Mouse (Mus musculus) erythroid progenitor cell, adult 5-6 weeks (primary cell): ENCODE measurements around the gene Ripk1. TPM values are rescaled to one million over a fixed set of nuclear protein-coding genes. Genes with fewer than 3 reads are reported as not detected.

Experiments
- ATAC-seq: replicated peaks from 2 replicates; pipeline ENCODE4 v1.8.0; 2016; ENCODE audit warnings: moderate number of reproducible peaks, mild to moderate bottlenecking, moderate TSS enrichment, inconsistent platforms; ENCODE audit not compliant: poor library complexity, low FRiP score, severe bottlenecking
- total RNA-seq, 2 experiments: library from RNA; stranded (forward) in 1 of 2; stranded (reverse) in 1 of 2; fragments of 150-400 nt in 1 of 2; fragments of 186-747, 209-891 nt in 1 of 2; gene quantifications; 2 replicates each; pipeline versions ENCODE4 v1.2.3 to v1.2.4; 2015 to 2017; ENCODE audit warnings: low replicate concordance in 2 of 2

Gene Ripk1
- 27.0 and 37.7 TPM in 2 replicates for total RNA-seq (2015; ENCODE audit: low replicate concordance)
- total RNA-seq (2017; ENCODE audit: low replicate concordance) = 7.3 and 24.8 TPM in 2 replicates

DNA sequence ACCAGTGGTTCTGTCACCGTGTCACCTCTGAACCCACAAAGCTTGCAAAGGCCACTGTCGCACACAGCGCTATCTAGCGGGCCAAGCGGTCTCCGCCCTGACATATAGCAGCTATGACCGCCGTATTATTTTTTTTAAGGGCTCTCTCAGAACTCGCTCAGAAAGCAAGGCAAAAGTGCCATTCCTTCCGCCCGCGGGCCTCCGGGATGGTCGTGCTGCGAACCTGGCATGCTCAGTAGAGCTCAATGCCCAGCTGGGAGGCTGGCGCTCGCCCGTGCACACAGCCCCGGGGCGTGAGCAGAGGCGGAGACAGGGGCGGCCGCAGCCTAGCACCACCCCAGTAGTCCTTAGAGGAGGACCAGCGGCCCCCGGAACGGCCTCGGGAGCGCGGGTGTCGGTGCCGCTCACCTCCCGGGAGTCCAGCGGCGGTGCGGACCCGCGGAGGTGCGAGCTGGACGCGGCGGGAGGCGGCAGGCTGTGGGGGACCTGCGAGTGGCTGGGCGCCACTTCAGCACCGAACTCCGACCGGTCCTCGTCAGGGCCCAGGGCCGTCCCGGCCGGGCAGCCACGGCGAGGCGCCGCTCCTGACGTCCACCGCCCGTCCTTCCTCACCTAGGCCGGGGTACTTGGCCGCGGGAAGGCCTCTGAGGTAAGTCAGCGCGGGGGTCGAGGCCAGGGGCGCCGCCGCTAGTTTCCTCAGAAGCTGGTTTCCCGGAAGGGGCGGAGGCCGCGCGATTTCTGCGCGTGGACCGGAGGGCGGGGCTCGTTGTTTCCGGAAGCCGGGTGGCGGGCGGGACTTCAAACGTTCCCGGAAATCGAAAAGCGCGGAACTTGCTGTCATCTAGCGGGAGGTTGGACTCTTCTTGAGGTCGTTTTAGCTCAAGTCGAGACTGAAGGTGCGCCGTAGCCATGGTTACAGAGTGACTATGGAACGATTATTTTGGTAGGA, at the start of gene Ripk1, which contains the start of gene Serpinb6a:
TSS of gene Ripk1 (plus strand) at position 306 of the 949 bp plus-strand sequence.
TSS of gene Serpinb6a (minus strand) at position 737 of the 949 bp plus-strand sequence.
- peak; percentile 94 for ATAC-seq

DNA sequence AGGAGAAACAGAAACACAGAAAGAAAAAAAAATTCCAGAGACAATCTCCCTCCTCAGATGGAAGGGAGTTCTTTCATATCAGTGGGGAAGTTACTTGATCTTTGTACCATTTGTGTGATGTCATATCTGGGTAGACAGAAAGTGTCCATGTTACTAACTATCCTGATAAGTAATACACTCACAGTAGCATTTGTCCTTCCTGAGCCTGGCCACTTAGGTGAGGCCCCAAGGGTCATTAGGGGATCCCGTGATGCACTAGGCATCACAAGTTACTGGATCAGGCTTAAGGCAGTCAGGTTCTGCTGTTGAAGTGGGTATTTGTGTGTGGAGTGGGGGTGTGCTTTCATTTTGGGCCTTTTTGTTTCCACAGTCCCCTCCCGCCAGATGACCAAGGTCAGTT, 49.2 kb upstream of the Ripk1 start:
- no peak for ATAC-seq

DNA sequence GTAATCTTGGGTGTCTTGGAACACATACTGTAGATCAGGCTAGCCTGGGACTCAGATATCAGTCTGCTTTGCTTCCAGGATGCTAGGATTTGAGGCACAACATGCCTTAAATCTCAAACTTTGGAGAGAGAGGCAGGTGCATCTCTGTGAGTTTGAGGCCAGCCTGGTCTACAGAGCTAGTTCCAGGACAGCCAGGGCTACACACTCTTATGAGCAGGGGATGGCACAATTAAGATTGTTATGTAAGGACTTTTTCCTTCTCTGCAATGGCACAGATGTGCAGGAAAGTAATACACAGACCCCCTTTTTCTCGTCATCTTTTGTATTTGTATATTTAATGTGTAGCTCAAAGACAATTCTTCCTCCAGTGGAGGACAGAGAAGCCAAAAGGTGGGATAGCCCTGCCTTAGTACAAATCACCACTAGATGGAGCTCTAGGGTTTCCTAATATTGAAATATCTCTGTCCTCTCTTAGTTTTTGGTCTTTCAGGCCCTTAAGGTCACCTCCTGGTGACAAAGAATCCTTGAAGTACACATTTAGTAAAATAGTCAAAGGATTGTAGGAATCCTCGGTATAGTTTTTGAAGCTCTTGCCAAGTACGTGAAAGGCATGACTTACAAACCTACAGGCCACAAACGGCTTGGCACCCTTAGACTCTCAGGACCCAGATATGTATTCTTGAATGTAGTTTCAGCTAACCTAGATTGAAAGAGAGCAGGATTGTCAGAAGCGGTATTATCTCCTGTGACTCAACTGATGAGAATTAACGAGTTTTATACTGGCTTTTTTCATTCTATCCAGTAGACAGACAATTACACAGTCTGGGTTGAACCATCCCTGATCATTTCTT, 45.4 kb upstream of the Ripk1 start:
- 0 out of 2 replicates have a peak, but pooled peaks have one; percentile 65 for ATAC-seq

DNA sequence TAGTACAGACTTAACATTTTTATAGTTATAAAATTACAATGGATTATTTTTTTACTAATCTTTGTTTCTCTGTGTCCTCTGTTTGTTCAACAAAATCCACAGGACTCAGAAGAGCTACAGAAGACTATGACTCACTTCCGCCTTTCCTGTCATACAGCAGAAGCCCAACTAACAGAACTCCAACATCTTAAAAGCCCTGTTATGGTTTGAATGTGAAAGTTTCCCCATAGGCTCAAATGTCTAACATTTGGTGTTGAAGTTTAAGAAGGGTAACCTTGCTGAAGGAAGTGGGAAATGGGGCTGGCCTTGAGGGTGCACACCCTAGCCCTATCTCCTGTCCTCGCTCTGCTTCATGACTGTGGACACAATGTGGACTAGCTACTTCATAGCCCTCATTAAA, 42.4 kb upstream of the Ripk1 start:
- ATAC-seq = no peak

DNA sequence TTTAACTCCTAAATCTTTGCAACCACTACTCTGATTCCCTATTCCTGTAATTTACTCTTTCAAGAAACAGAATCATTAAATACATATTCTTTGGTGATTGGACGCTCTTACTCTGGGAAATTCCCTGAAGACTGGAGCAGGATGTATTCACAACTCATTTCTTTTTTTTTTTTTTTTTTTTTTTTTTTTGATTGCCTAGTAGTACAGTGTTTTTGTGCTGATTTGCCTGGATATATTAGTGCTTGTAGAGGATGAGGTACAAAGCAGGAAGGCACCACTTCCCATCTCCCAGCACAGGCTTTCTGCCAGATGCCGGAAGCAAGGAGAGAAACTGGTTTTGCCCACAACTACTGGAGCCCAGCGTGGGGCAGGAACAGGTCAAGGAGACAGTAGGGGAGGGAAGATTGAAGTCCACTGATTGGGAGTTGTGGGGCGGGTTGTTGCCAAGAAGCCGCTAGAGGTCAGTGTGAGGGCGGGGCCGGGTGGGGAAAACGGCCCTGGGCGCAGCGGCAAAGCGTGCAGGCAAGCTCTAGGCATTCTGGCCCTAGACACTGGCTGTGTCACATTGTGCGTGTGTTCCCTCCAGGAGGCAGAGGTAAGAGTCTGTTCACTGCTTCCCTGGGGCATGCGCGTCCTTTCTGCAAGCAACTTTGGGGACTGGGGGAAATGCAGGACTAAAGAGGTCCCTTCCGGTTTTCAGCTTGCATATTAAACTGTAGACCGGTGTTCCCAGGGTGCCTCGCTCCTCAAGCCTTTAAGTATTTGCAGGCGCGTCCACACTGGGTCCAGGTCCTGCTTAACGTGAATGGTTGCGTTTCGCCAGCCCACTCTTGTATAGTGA, 37.7 kb upstream of the Ripk1 start, which contains the start of gene Nqo2:
TSS of gene Nqo2 (plus strand) at position 482 of the 841 bp plus-strand sequence.
- peak; percentile 87 for ATAC-seq

DNA sequence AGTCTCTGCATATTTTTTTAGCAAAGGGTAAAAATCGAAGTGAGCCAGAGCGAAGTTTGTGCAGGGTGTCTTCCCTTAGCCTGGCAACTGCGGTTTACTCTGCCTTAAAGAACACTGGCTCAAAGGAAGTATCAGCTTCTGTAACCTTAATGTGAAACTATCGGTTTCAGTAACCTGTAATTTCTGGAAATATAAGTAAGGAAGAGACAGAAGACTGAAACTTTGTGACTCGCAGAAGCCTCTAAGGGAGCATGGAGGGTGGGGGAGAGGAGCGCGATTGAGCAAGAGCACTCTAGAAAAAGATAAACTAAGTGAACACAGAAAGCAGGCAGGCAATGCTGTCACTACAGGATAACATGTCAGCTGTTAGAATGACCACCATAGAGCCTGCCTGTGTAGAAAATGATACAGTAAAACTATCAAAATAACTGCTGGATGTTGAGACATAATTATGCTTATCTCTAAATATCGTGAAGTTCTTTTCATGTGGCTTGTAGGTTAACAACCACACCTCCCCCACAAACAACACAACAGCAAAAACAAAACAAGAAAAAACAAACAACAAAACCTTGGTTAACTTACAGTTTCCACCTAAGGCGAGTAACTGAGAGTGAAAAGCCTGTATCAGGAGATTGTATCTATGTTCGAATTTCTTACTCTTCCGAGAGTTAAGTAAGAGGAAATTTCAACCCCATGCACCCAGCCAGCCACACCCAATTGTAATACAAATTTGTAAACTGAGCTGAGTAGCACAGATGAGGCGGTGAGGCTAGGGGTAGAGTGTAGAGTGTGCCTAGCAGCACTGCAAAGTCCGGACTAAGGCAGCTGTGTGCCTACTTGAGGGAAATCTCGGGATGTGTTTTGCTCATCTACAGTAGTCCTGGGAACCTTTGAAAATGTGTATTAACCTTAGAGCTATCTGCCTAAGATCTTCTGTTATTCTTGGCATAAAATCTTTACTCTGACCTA, 36.8 kb upstream of the Ripk1 start:
- peak; percentile 69; the same call in 1 of the 2 replicates for ATAC-seq

DNA sequence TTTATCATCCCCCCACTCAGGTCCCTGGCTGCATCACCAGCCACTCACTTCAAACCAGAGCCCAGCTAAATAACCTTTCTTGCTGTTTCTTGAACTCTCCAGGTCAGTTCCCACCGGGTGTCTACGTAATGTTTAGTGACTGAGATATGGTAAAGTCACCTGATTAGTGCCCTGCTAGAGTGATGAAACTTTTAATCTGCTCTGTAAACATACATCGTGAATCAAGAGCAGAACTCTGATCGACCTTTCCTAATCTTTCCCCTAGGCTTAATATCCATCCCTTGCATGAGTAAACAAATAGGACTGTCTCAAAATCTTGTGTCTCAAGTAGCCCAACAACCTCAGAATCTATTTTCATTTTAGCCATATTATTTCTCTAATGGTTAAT, 36.1 kb upstream of the Ripk1 start:
- no peak for ATAC-seq

DNA sequence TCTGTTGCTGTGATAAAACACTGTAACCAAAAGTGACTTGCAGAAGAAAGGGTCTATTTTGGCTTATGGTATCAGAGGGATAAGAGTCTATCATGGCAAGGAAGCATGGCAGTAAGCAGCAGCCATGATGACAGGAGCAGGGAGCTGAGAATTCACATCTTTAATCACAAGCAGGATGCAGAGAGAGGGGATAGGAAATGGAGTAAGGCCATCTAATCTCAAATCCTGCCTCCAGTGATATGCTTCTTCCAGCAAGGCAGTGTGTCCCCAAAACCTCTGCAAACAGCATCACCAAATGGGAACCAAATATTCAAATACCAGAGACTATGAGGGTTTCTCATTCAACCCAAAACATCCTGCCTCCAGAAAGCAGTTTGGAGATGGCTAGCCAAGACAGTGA, 35.6 kb upstream of the Ripk1 start:
- no peak for ATAC-seq

DNA sequence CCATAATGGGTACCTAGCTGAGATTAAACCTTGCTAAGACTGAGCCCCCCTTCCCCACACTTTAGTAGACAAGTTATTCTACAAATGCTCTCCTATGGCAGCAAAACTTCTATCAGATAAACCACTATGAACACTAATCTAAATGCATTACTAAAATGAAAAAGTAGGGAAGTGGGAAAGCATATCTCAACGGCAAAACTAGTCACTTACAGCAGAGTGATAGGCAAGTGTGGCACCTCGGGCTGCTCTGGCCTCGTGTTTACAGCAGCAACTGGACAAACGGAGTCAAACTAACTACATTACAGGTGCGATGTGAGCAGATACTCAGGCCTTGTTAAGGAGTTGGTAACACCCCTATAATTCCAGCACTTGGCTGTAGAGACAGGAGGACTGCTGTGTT, 12.5 kb upstream of the Ripk1 start:
- ATAC-seq = no peak

DNA sequence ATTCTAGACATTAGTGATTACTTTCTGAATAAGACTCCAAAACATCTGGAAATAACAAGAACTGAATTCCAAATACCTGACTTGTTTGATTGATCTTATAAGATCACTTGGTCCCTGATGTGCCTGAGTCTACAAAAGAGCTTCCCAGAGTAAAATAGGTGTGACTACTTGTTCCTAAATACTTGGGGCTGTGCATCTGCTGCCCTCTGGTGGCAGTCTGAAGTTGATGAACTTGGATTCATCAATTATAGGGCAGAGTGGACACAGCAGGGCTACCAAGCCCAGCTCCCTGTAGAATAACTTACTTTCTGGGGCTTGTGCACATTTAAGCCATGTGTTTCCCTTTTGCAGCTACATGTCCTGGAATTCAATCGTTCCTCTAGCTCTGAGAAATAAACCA, 7.0 kb upstream of the Ripk1 start:
- peak; percentile 76 for ATAC-seq

DNA sequence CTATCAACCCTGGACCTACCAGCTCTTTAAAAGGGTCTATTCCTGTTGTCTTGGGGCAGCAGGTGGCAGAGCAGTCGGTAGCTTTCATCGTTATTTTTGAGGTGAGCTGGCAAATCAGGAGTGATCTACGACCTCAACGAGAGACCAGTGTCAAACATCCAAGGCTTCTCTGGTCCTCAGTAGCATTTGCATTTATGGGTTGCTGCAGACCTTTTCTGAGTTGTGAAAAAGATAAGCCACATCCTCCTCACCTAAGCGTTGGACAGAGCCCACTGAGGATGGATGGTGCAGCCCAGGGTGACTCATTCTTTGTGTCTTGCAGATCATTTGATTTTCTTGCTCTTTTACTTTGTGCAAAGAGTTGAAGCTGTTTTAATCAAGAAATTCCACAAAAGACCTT, 895 bp downstream of the Ripk1 start:
- peak; percentile 46 for ATAC-seq

DNA sequence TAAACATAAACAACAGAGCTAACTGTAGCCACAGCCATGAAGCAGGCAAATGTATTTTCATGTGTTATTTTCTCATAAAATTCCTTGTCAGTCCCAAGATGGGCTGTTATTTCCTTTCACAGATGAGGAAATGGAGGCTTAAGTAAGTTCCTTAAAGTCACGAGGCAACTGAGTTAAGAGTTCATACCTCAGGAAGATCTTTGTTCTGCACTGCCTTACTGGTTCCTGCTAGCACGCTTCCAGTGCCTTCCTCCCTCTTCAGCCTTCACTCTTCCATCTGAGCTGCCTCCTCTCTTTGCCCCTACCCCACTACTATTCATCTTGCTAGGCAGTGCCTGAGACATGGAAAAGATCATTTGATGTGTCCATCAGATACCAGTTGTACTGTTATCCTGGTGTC, 5.1 kb downstream of the Ripk1 start:
- no peak for ATAC-seq

DNA sequence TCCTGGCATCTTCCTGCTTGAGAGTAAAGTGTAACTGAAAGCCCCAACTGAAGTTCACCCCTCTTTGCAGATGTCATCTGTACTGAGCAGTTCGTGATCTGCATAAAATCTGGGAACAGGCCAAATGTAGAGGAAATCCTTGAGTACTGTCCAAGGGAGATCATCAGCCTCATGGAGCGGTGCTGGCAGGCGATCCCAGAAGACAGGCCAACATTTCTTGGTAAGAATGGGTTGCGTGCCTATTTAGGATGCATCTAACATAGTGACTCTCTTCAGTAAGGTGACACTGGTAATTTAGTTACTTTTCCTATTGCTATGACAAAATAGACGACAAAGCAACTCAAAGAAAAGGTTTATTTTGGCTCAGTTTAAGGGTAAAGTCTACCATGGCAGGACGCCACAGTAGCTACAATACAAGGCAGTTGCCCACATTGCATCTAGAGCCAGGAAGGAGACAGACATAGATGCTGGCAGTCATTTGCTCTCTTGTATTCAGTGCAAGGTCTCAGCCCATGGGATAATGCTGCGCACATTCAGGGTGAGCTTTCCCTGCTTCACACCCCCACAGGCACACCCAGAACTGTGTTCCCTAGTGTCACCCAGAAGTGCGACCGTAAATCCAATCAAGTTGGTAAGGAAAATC, 14.9 kb downstream of the Ripk1 start:
- ATAC-seq = no peak

DNA sequence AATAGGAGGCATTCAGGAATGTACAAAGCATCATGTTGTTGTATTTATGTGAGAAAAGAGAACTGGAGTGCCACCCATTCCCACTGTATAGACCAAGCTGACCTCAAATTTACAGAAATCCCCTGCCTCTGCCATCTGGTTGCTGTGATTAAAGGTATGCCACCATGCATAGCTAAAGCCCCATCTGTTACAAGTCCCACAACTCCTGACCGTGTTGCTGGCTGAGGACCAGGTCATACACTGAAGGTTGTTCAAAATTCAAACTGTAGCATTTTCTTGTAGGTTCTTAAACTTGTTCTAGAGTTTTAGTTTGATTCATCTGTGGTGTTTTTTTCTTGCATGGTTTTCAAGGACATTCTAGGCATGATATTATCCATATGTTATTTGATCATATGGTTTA, 16.4 kb downstream of the Ripk1 start:
- no peak for ATAC-seq

DNA sequence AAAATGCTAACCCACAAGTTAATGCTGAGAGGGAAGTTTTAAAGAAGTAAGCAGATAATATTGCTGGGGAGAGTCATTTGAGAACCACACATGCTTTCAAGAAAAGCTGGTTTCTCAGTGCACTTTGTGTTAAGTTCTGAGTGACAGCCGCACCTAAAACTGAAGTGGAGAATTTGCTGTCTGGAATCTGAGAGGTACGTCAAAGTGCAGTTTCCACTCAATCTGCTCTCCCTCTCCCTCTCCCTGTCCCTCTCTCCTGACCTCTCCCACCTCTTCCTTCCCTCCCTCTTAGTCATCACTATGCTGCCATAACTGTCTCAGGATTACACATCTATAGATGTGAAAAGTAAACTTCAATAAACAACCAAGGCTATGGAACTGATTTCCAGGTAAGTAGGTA, 19.8 kb downstream of the Ripk1 start:
- no peak for ATAC-seq

DNA sequence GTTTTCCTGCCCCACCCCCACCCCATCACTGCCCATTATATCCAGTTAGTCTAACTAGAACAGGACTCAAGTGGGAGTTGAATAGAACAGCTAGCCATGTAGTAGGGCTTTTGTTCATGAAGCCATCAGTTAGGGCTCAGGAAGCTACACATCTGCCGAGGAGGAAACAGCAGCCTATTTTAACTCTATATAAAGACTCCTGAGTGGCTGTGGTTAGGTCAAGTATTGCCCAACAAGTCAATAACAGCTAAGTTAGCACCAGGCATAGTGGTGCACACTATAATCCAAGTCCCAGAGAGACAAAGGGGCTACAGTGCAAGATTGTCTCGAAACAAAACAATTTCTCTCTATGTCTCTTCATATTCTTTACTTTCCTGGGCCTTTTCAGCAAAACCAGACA, 29.9 kb downstream of the Ripk1 start:
- ATAC-seq = no peak

DNA sequence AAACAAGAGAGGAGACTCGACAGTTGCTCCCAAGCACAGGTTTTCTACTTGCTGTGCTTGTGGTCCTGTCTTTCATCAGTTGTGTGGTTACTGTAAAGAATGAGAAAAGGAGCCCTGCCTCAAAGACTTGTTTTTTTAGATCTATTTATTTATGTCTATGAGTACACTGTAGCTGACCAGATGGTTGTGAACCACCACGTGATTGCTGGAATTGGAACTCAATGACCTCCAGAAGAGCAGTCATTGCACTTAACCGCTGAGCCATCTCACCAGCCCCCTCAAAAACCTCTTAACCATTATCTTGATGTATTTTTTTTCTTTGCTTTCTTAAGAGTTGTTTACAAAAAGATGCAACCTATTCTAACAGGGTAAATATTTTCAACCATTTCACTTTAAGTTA, 33.3 kb downstream of the Ripk1 start:
- ATAC-seq = no peak

DNA sequence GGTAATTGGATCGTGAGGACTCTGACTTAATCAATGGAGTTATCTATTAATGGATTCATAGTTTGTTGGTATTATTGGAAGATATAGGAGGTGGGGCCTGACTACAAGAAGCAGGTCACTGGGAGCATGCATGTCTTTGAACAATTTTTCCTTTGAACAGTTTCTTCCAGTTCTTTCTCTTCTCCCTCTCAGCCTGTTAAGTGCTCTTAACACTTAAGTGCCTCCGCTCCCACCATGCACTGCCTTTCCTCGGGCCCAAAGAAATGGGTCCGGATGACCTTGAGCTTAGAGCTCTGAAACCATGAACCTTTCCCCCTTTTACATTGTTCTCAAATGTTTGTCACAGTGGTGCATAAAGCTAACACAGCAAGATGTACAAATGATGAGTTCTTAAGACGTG, 34.6 kb downstream of the Ripk1 start:
- no peak for ATAC-seq
